Mouse (Mus musculus): ENCODE results near the gene Serp2.

DNA sequence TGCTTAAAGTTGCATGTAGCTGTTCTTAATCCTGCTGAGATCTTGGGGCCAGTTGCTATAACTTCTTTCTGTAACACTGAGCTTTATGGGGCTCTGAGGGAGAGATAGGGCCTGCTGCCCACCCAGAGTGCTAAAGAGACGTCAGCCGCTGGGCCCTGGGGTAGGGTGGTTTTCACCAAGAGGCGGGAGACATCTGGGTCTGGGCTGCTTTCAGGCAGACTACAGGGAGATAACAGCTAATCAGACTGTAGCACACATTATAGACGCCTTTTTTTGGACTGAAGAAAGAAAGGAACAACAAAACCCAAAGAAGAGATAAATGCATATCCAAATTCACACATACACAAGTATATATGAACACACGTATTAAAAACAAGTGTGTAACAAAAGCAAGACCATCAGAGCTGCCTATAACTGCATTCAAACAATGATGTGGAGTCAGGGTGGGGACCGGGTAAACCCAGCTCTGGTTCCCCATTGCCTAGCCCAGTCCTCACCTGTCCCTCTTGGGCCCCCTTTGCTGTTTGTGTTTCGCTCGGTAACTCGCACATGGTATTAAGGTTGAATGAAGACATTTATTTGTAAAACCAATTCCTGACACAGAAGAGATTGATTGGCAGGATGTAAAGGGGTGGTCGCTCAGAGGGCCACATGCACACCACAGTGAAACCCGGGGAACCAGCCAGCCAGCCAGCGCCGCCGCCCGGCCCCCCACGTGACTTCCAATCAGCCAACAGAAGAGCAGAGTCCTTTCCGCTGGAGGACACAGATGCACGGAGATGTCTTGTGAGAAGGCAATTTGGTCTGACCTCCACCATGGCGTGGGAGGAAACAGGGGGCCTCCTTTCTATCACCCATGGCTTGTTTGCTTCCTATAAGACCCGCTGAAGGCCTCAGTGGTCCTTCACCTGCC lies 24.2 kb downstream of the Serp2 start:
- TF ChIP-seq CTCF (IDR thresholded peaks at IDR 0.05; ENCODE audit: low read depth): no peak
- peak; percentile 96 for TF ChIP-seq EP300 (IDR thresholded peaks at IDR 0.05; ENCODE audit: low read depth)

Data from liver, embryonic 14.5 days (tissue).